Mouse (Mus musculus): ENCODE results near the gene Dazap1. TPM values are rescaled to one million over a fixed set of nuclear protein-coding genes. Genes with fewer than 3 reads are reported as not detected.

Gene Dazap1
- polyA plus RNA-seq, 1 experiment from 2014 or later = 43.7 TPM

GRCm38 (mm10) chr10:80311560-80311959, 50.3 kb downstream of the Dazap1 start:
- Histone ChIP-seq H3K4me2 (ENCODE audit: low read length) (no peak overlapping the region), H3K4me3 (ENCODE audit: low read depth, low read length) (no peak overlapping the region), H3K4me1 (ENCODE audit: control insufficient read depth, insufficient read depth, low read length) (no peaks in the 10 kb centered on the region), H3K9ac (ENCODE audit: low read depth, low read length) (no peak overlapping the region), H3K36me3 (ENCODE audit: control insufficient read depth, insufficient read depth, low read length) (peaks cover 82% of the 10 kb centered on the region), H3K27me3 (ENCODE audit: control insufficient read depth, insufficient read depth, low read depth, low read length) (no peaks in the 10 kb centered on the region), H3K9me3 (replicated peaks; ENCODE audit: control insufficient read depth, low read length, poor library complexity, severe bottlenecking) (no peaks in the 10 kb centered on the region), H3K27ac (ENCODE audit: low read length) (no peak overlapping the region)
- WGBS = 90% methylated on average over 16 of the region's 16 CpGs
- ATAC-seq = no peak

GRCm38 (mm10) chr10:80312586-80313504, 51.6 kb downstream of the Dazap1 start:
- no peaks in the 10 kb centered on the region for H3K27me3 ChIP-seq (ENCODE audit: control insufficient read depth, insufficient read depth, low read depth, low read length)
- peaks cover 79% of the 10 kb centered on the region for H3K36me3 ChIP-seq (ENCODE audit: control insufficient read depth, insufficient read depth, low read length)
- no peak overlapping the region for H3K9ac ChIP-seq (ENCODE audit: low read depth, low read length)
- H3K27ac ChIP-seq (ENCODE audit: low read length) = no peak overlapping the region
- H3K4me2 ChIP-seq (ENCODE audit: low read length) = no peak overlapping the region
- no peaks in the 10 kb centered on the region for H3K4me1 ChIP-seq (ENCODE audit: control insufficient read depth, insufficient read depth, low read length)
- ATAC-seq = no peak
- no peaks in the 10 kb centered on the region for H3K9me3 ChIP-seq (replicated peaks; ENCODE audit: control insufficient read depth, low read length, poor library complexity, severe bottlenecking)
- WGBS = 79% methylated on average over 54 of the region's 54 CpGs
- H3K4me3 ChIP-seq (ENCODE audit: low read depth, low read length) = no peak overlapping the region

- H3K4me1 ChIP-seq (ENCODE audit: control insufficient read depth, insufficient read depth, low read length) = no peaks in the 10 kb centered on the region; the same call in 1 of the 2 replicates
- no peak overlapping the region for H3K4me2 ChIP-seq (ENCODE audit: low read length)
- H3K36me3 ChIP-seq (ENCODE audit: control insufficient read depth, insufficient read depth, low read length) = peaks cover 75% of the 10 kb centered on the region
- H3K9me3 ChIP-seq (replicated peaks; ENCODE audit: control insufficient read depth, low read length, poor library complexity, severe bottlenecking) = no peaks in the 10 kb centered on the region
- no peak overlapping the region for H3K27ac ChIP-seq (ENCODE audit: low read length)
- ATAC-seq = no peak
- no peaks in the 10 kb centered on the region for H3K27me3 ChIP-seq (ENCODE audit: control insufficient read depth, insufficient read depth, low read depth, low read length)
- WGBS = 67% methylated on average over 20 of the region's 20 CpGs
- no peak overlapping the region for H3K4me3 ChIP-seq (ENCODE audit: low read depth, low read length)
- H3K9ac ChIP-seq (ENCODE audit: low read depth, low read length) = no peak overlapping the region
These were observed 52.4 kb downstream of the Dazap1 start for GRCm38 (mm10) chr10:80313627-80314201.

GRCm38 (mm10) chr10:80314494-80315001, 53.3 kb downstream of the Dazap1 start:
- peaks cover 68% of the 10 kb centered on the region for H3K36me3 ChIP-seq (ENCODE audit: control insufficient read depth, insufficient read depth, low read length)
- H3K9ac ChIP-seq (ENCODE audit: low read depth, low read length) = peak overlapping the region; percentile 11; the same call in 1 of the 2 replicates

GRCm38 (mm10) chr10:80315315-80315714, 54.0 kb downstream of the Dazap1 start:
- WGBS = 53% methylated on average over 27 of the region's 27 CpGs
- no peak for ATAC-seq
- Histone ChIP-seq H3K27ac (ENCODE audit: low read length) (no peak overlapping the region), H3K9me3 (replicated peaks; ENCODE audit: control insufficient read depth, low read length, poor library complexity, severe bottlenecking) (no peaks in the 10 kb centered on the region), H3K9ac (ENCODE audit: low read depth, low read length) (no peak overlapping the region), H3K4me1 (ENCODE audit: control insufficient read depth, insufficient read depth, low read length) (peaks cover 6% of the 10 kb centered on the region), H3K27me3 (ENCODE audit: control insufficient read depth, insufficient read depth, low read depth, low read length) (no peaks in the 10 kb centered on the region), H3K4me2 (ENCODE audit: low read length) (no peak overlapping the region), H3K4me3 (ENCODE audit: low read depth, low read length) (no peak overlapping the region), H3K36me3 (ENCODE audit: control insufficient read depth, insufficient read depth, low read length) (peaks cover 65% of the 10 kb centered on the region)

More at GRCm38 (mm10) chr10:80314494-80315001, 53.3 kb downstream of the Dazap1 start:
- 62% methylated on average over 16 of the region's 16 CpGs for WGBS
- no peaks in the 10 kb centered on the region for H3K27me3 ChIP-seq (ENCODE audit: control insufficient read depth, insufficient read depth, low read depth, low read length)
- no peak overlapping the region for H3K4me2 ChIP-seq (ENCODE audit: low read length)
- H3K4me3 ChIP-seq (ENCODE audit: low read depth, low read length) = no peak overlapping the region
- peaks cover 3% of the 10 kb centered on the region for H3K4me1 ChIP-seq (ENCODE audit: control insufficient read depth, insufficient read depth, low read length)
- H3K9me3 ChIP-seq (replicated peaks; ENCODE audit: control insufficient read depth, low read length, poor library complexity, severe bottlenecking) = no peaks in the 10 kb centered on the region
- no peak overlapping the region for H3K27ac ChIP-seq (ENCODE audit: low read length)
- no peak for ATAC-seq

GRCm38 (mm10) chr10:80316359-80316781, 55.1 kb downstream of the Dazap1 start:
- Histone ChIP-seq H3K27ac (ENCODE audit: low read length) (no peak overlapping the region), H3K4me3 (ENCODE audit: low read depth, low read length) (no peak overlapping the region), H3K4me2 (ENCODE audit: low read length) (no peak overlapping the region), H3K9me3 (replicated peaks; ENCODE audit: control insufficient read depth, low read length, poor library complexity, severe bottlenecking) (no peaks in the 10 kb centered on the region), H3K4me1 (ENCODE audit: control insufficient read depth, insufficient read depth, low read length) (peaks cover 6% of the 10 kb centered on the region), H3K27me3 (ENCODE audit: control insufficient read depth, insufficient read depth, low read depth, low read length) (no peaks in the 10 kb centered on the region), H3K9ac (ENCODE audit: low read depth, low read length) (no peak overlapping the region), H3K36me3 (ENCODE audit: control insufficient read depth, insufficient read depth, low read length) (peaks cover 57% of the 10 kb centered on the region)
- 35% methylated on average over 11 of the region's 11 CpGs for WGBS
- no peak for ATAC-seq

- H3K4me3 ChIP-seq (ENCODE audit: low read depth, low read length) = no peak overlapping the region
- no peak overlapping the region for H3K4me2 ChIP-seq (ENCODE audit: low read length)
- peaks cover 53% of the 10 kb centered on the region for H3K36me3 ChIP-seq (ENCODE audit: control insufficient read depth, insufficient read depth, low read length)
- H3K9ac ChIP-seq (ENCODE audit: low read depth, low read length) = no peak overlapping the region
- no peak overlapping the region for H3K27ac ChIP-seq (ENCODE audit: low read length)
- 57% methylated on average over 10 of the region's 10 CpGs for WGBS
- H3K27me3 ChIP-seq (ENCODE audit: control insufficient read depth, insufficient read depth, low read depth, low read length) = no peaks in the 10 kb centered on the region
- H3K9me3 ChIP-seq (replicated peaks; ENCODE audit: control insufficient read depth, low read length, poor library complexity, severe bottlenecking) = no peaks in the 10 kb centered on the region
- no peak for ATAC-seq
- H3K4me1 ChIP-seq (ENCODE audit: control insufficient read depth, insufficient read depth, low read length) = peaks cover 6% of the 10 kb centered on the region
These were observed 55.7 kb downstream of the Dazap1 start for GRCm38 (mm10) chr10:80317011-80317410.

- Histone ChIP-seq H3K27me3 (ENCODE audit: control insufficient read depth, insufficient read depth, low read depth, low read length) (no peaks in the 10 kb centered on the region), H3K4me1 (ENCODE audit: control insufficient read depth, insufficient read depth, low read length) (peaks cover 18% of the 10 kb centered on the region), H3K4me3 (ENCODE audit: low read depth, low read length) (peak within 1 kb of the TSS; percentile 66), H3K9ac (ENCODE audit: low read depth, low read length) (peak within 1 kb of the TSS; percentile 68), H3K9me3 (replicated peaks; ENCODE audit: control insufficient read depth, low read length, poor library complexity, severe bottlenecking) (no peaks in the 10 kb centered on the region), H3K4me2 (ENCODE audit: low read length) (peak within 1 kb of the TSS; percentile 91), H3K27ac (ENCODE audit: low read length) (peak within 1 kb of the TSS; percentile 57; the same call in 1 of the 2 replicates), H3K36me3 (ENCODE audit: control insufficient read depth, insufficient read depth, low read length) (peaks cover 24% of the 10 kb centered on the region)
- WGBS = under 1% methylated on average over 34 of the region's 34 CpGs
- peak; percentile 61 for ATAC-seq
These were observed 59.1 kb downstream of the Dazap1 start, which contains the start of gene 2310011J03Rik for GRCm38 (mm10) chr10:80320340-80320760. Gene 2310011J03Rik (minus strand): TSS chr10:80320537.

Measured in midbrain, embryonic 16.5 days (tissue).